Mouse (Mus musculus) heart, embryonic 12.5 days (tissue): ENCODE data around the gene Abi2. TPM values are rescaled to one million over a fixed set of nuclear protein-coding genes. Genes with fewer than 3 reads are reported as not detected.
"Not testable (repeated sequence)": the region's sequence is repeated elsewhere in the genome, so short reads cannot be mapped to it uniquely, and the experiment has no call there.

Source experiments
- ATAC-seq: fragments of 200-750 bp; cut with Nextera tagmentation; 2 replicates; pipeline ENCODE4 v1.8.0; 2017; ENCODE audit warnings: moderate TSS enrichment, moderate library complexity; ENCODE audit not compliant: insufficient number of reproducible peaks, low FRiP score
- H3K27ac ChIP-seq: fragments of 300-500 bp; sonication (generic); 2 replicates; pipeline ENCODE4 v1.5.1; 2016; ENCODE audit warnings: mild to moderate bottlenecking, moderate library complexity; ENCODE audit not compliant: poor library complexity, severe bottlenecking
- H3K27me3 ChIP-seq: fragments of 300-500 bp; sonication (generic); replicated peaks from 2 replicates; pipeline ENCODE4 v1.6.1; 2016; ENCODE audit warnings: mild to moderate bottlenecking, moderate library complexity
- H3K36me3 ChIP-seq: fragments of 300-500 bp; sonication (generic); 2 replicates; pipeline ENCODE4 v1.6.1; 2016; ENCODE audit warnings: mild to moderate bottlenecking, moderate library complexity
- H3K4me1 ChIP-seq: fragments of 300-500 bp; sonication (generic); replicated peaks from 2 replicates; pipeline ENCODE4 v1.6.1; 2016; ENCODE audit warnings: mild to moderate bottlenecking
- H3K4me2 ChIP-seq: fragments of 300-500 bp; sonication (generic); 2 replicates; pipeline ENCODE4 v1.6.1; 2016; ENCODE audit warnings: mild to moderate bottlenecking, moderate library complexity
- H3K4me3 ChIP-seq: fragments of 300-500 bp; sonication (generic); 2 replicates; pipeline ENCODE4 v1.5.1; 2016; ENCODE audit warnings: mild to moderate bottlenecking
- H3K9ac ChIP-seq: fragments of 300-500 bp; sonication (generic); 2 replicates; pipeline ENCODE4 v1.6.1; 2016; ENCODE audit warnings: mild to moderate bottlenecking, moderate library complexity
- H3K9me3 ChIP-seq: fragments of 300-500 bp; sonication (generic); replicated peaks from 2 replicates; pipeline ENCODE4 v1.6.1; 2016; ENCODE audit warnings: mild to moderate bottlenecking, moderate library complexity
- WGBS: fragments of 180-500 bp; shearing (Covaris S2); methylation state at CpG from one replicate; pipeline ENCODE4 v1.1.7; 2016; 5-methylcytosine and 5-hydroxymethylcytosine counted together
- polyA plus RNA-seq: library from polyadenylated mRNA; unstranded; fragments of >200 nt; fragmentation: Nextera tagmentation; extraction: Ambion mirVana; gene quantifications from 2 replicates; pipeline ENCODE4 v1.2.1, GENCODE M21; 2016

Gene Abi2
- polyA plus RNA-seq, 1 experiment from 2014 or later, result 44.1 TPM

DNA sequence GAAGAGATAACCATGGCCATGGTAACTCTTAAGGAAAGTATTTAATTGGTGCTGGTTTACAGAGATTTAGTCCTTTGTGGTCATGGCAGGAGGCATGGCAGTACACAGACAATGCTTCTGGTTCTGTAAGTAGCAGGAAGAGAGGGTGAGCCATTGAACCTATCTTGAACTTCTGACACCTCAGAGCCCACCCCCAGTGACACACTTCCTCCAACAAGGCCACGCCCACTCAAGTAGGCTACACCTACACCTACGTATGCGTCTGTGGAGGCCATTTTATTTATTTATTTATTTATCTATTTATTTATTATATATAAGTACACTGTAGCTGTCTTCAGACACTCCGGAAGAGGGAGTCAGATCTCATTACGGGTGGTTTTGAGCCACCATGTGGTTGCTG, 22.1 kb downstream of the Abi2 start:
- H3K9me3 ChIP-seq, result no peaks in the 10 kb centered on the region
- no peak for ATAC-seq
- H3K4me3 ChIP-seq, result no peak overlapping the region
- no peaks in the 10 kb centered on the region for H3K4me1 ChIP-seq
- H3K9ac ChIP-seq, result no peak overlapping the region
- 84% methylated on average over 5 of the region's 5 CpGs for WGBS
- no peak overlapping the region for H3K4me2 ChIP-seq
- peaks cover 9% of the 10 kb centered on the region for H3K36me3 ChIP-seq
- no peak overlapping the region for H3K27ac ChIP-seq
- no peaks in the 10 kb centered on the region for H3K27me3 ChIP-seq

- ATAC-seq, result no peak
- H3K27ac ChIP-seq, result no peak overlapping the region
- no peaks in the 10 kb centered on the region for H3K27me3 ChIP-seq
- no peak overlapping the region for H3K4me2 ChIP-seq
- 29% methylated on average over 1 of the region's 1 CpGs for WGBS
- no peaks in the 10 kb centered on the region for H3K9me3 ChIP-seq
- H3K9ac ChIP-seq, result no peak overlapping the region
- H3K36me3 ChIP-seq, result peaks cover 11% of the 10 kb centered on the region
- H3K4me3 ChIP-seq, result no peak overlapping the region
- H3K4me1 ChIP-seq, result no peaks in the 10 kb centered on the region
Observed at GRCm38 (mm10) chr1:60432497-60432896, 23.1 kb downstream of the Abi2 start.

DNA sequence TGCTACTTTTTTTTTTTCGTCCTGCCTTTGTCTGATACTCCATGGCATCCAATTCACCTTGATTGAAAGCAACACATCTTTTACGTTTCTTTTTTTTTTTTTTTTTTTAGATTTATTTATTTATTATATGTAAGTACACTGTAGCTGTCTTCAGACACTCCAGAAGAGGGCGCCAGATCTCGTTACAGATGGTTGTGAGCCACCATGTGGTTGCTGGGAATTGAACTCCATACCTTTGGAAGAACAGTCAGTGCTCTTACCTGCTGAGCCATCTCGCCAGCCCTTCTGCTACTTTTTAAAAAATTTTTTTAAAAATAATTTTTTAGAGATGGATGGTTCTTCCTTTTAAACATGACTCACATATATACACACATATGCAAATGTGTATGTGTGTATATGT, 32.0 kb downstream of the Abi2 start:
- ATAC-seq, H3K27ac ChIP-seq, H3K27me3 ChIP-seq, H3K9ac ChIP-seq, H3K4me3 ChIP-seq, H3K4me1 ChIP-seq, H3K9me3 ChIP-seq, H3K4me2 ChIP-seq: not testable (repeated sequence)
- peaks cover 22% of the 10 kb centered on the region for H3K36me3 ChIP-seq
- WGBS, result 76% methylated on average over 5 of the region's 5 CpGs

GRCm38 (mm10) chr1:60447067-60447466, 37.6 kb downstream of the Abi2 start:
- Histone ChIP-seq H3K27me3 (no peaks in the 10 kb centered on the region), H3K4me2 (no peak overlapping the region), H3K4me1 (no peaks in the 10 kb centered on the region), H3K27ac (no peak overlapping the region), H3K4me3 (no peak overlapping the region), H3K9ac (no peak overlapping the region), H3K36me3 (peaks cover 30% of the 10 kb centered on the region), H3K9me3 (no peaks in the 10 kb centered on the region)
- ATAC-seq, result no peak
- WGBS, result 87% methylated on average over 12 of the region's 12 CpGs

DNA sequence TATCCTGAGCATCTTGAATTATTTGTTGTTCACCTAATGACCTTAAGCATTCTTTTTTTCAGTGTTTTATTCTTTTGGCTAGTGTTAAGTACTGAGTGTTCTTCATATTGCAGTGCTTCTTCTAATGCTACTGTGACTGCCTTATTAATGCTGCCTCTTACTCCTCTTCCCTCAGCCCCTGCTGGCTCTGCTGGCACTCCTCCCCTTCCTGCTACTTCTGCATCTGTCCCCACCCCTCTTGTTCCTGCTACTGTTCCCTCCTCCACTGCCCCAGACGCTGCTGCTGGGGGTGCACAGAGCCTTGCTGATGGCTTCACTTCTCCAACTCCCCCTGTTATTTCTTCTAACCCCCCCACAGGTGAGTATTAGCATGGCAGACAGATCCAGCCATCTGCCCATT, 40.5 kb downstream of the Abi2 start:
- Histone ChIP-seq H3K9ac (no peak overlapping the region), H3K27me3 (no peaks in the 10 kb centered on the region), H3K9me3 (no peaks in the 10 kb centered on the region), H3K4me1 (no peaks in the 10 kb centered on the region), H3K4me2 (no peak overlapping the region), H3K27ac (no peak overlapping the region), H3K36me3 (peaks cover 35% of the 10 kb centered on the region), H3K4me3 (no peak overlapping the region)
- ATAC-seq, result no peak
- WGBS, result 35% methylated on average over 1 of the region's 1 CpGs

DNA sequence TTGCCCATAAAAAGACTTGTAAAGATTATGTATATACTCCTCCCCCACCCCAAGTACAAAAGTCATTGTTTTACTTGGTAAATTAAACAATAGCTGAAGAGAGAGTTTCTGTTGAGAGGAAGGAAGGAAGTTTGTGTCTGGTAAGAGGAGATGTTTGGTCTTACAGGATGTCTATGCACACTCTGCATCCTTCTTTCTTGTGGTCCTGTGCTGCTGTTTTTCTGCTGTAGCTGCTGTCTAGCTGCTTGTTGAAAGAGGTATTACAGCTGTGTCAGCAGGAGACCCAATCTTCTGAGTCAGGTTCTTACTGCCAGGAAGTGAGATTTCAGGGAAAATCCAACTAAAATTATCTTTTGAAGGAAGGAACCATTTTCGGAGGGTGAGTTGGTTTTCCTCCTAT, 51.2 kb downstream of the Abi2 start:
- H3K27ac ChIP-seq, result peak overlapping the region; percentile 57; the same call in 1 of the 2 replicates
- no peak overlapping the region for H3K9ac ChIP-seq
- WGBS, result 51% methylated on average over 1 of the region's 1 CpGs

GRCm38 (mm10) chr1:60469491-60469890, 60.1 kb downstream of the Abi2 start:
- 69% methylated on average over 2 of the region's 2 CpGs for WGBS
- H3K27ac ChIP-seq, result no peak overlapping the region
- no peak for ATAC-seq
- peaks cover 5% of the 10 kb centered on the region for H3K4me1 ChIP-seq
- H3K9me3 ChIP-seq, result no peaks in the 10 kb centered on the region
- no peak overlapping the region for H3K9ac ChIP-seq
- H3K4me3 ChIP-seq, result no peak overlapping the region
- no peak overlapping the region for H3K4me2 ChIP-seq
- H3K36me3 ChIP-seq, result peaks cover 28% of the 10 kb centered on the region
- no peaks in the 10 kb centered on the region for H3K27me3 ChIP-seq

More for the DNA sequence above, 51.2 kb downstream of the Abi2 start:
- H3K4me2 ChIP-seq, result no peak overlapping the region
- no peaks in the 10 kb centered on the region for H3K27me3 ChIP-seq
- H3K4me1 ChIP-seq, result peaks cover 4% of the 10 kb centered on the region; the same call in 1 of the 2 replicates
- H3K9me3 ChIP-seq, result no peaks in the 10 kb centered on the region
- no peak for ATAC-seq
- H3K36me3 ChIP-seq, result peaks cover 24% of the 10 kb centered on the region
- no peak overlapping the region for H3K4me3 ChIP-seq

DNA sequence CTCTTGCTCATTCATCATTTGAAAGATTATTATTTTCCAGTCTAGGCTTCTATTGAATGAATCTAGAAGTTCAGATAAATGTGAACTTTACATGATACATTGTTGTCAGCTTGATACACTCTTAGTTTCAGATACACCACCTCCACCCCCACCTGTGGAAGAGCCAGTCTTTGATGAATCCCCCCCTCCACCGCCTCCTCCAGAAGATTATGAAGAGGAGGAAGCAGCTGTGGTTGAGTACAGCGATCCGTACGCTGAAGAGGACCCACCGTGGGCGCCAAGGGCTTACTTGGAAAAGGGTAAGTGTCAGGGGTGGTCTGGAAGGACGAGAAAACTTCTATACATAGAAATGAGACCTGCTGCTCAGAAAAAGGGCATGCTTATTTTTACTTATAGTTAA, 61.1 kb downstream of the Abi2 start:
- Histone ChIP-seq H3K27ac (no peak overlapping the region), H3K4me3 (no peak overlapping the region), H3K36me3 (peaks cover 20% of the 10 kb centered on the region), H3K4me1 (peaks cover 5% of the 10 kb centered on the region), H3K9ac (no peak overlapping the region), H3K4me2 (no peak overlapping the region), H3K9me3 (no peaks in the 10 kb centered on the region), H3K27me3 (no peaks in the 10 kb centered on the region)
- ATAC-seq, result no peak
- WGBS, result 87% methylated on average over 7 of the region's 7 CpGs

GRCm38 (mm10) chr1:60481561-60481960, 72.1 kb downstream of the Abi2 start:
- H3K27ac ChIP-seq, result no peak overlapping the region
- no peak for ATAC-seq
- no peaks in the 10 kb centered on the region for H3K27me3 ChIP-seq
- no peak overlapping the region for H3K4me3 ChIP-seq
- 74% methylated on average over 1 of the region's 1 CpGs for WGBS
- no peaks in the 10 kb centered on the region for H3K9me3 ChIP-seq
- H3K9ac ChIP-seq, result no peak overlapping the region
- H3K36me3 ChIP-seq, result peaks cover 32% of the 10 kb centered on the region
- H3K4me1 ChIP-seq, result no peaks in the 10 kb centered on the region
- no peak overlapping the region for H3K4me2 ChIP-seq

DNA sequence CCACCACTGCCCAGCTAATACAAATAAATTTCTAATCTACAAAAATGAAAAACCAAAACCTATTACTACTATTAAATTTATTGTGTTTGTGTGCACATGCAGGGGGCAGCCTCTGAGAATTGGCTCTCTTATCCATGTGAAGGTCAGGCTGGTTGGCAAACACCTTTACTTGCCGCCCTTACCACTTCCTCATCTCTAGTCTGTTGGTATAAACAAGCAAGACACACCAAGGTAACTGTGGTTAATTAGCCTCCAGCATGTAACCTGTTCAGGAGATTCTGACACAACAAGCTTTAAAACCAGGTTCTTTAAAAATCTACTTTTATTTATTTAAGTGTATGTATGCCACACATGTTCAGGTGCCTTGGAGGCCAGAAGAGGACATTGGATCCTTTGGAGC, 73.5 kb downstream of the Abi2 start:
- H3K9ac ChIP-seq, result no peak overlapping the region
- ATAC-seq, result no peak
- no peaks in the 10 kb centered on the region for H3K4me1 ChIP-seq
- WGBS, result 82% methylated on average over 1 of the region's 1 CpGs
- no peaks in the 10 kb centered on the region for H3K9me3 ChIP-seq
- H3K27me3 ChIP-seq, result no peaks in the 10 kb centered on the region
- no peak overlapping the region for H3K4me3 ChIP-seq
- H3K4me2 ChIP-seq, result no peak overlapping the region
- H3K27ac ChIP-seq, result no peak overlapping the region
- H3K36me3 ChIP-seq, result peaks cover 30% of the 10 kb centered on the region

GRCm38 (mm10) chr1:60485649-60486048, 76.2 kb downstream of the Abi2 start:
- no peaks in the 10 kb centered on the region for H3K9me3 ChIP-seq
- H3K27ac ChIP-seq, result no peak overlapping the region
- no peaks in the 10 kb centered on the region for H3K4me1 ChIP-seq
- no peak overlapping the region for H3K4me3 ChIP-seq
- ATAC-seq, result no peak
- 83% methylated on average over 3 of the region's 3 CpGs for WGBS
- H3K4me2 ChIP-seq, result no peak overlapping the region
- H3K36me3 ChIP-seq, result peaks cover 48% of the 10 kb centered on the region
- H3K9ac ChIP-seq, result no peak overlapping the region
- H3K27me3 ChIP-seq, result no peaks in the 10 kb centered on the region

GRCm38 (mm10) chr1:60488635-60489034, 79.2 kb downstream of the Abi2 start:
- H3K27me3 ChIP-seq, result no peaks in the 10 kb centered on the region
- peaks cover 66% of the 10 kb centered on the region for H3K36me3 ChIP-seq
- H3K9ac ChIP-seq, result no peak overlapping the region
- H3K9me3 ChIP-seq, result no peaks in the 10 kb centered on the region
- WGBS, result 77% methylated on average over 8 of the region's 8 CpGs
- no peaks in the 10 kb centered on the region for H3K4me1 ChIP-seq
- no peak for ATAC-seq
- no peak overlapping the region for H3K27ac ChIP-seq
- no peak overlapping the region for H3K4me3 ChIP-seq
- H3K4me2 ChIP-seq, result no peak overlapping the region
